Comparison of ENCODE assay signal across 7 mouse cellular contexts in the genomic region with DNA sequence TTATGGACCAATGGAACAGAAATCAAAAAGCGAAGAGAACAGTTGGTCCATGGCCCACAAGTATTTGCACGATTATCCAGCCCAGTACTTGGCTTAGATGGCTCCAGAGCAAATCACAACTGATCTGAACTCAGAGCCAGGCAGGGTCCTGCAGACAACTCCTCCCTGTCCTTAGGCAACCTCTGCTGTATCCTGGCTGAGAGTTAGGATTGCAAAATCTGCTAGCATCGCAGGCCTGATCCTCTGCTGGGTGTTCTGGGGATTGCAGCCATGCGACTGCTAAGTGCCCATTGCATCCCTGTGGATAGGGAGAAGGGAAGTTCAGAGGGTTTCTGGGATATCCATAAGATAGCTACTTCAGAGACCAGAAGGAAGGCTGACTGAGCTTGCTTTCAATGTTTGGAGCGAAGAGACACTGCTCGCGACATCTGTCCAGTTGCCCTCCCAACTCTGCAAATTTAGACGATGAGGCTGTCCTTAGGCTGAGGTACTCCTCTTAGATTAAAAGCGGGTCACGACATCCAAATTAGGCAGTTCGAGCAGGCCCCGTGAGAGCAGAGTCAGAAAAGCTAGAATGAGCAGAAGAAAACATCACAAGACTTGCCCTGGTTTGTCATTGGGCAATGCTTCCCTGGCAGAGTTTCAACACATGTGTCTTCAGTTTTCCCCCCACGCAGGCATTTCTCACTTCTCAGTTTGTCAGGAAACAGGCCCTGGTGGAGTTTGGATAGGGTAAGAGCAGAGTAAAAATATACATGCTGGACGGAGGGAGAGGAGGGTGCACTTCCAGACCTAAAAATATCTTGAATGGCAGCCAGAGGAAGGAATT. TPM values are rescaled to one million over a fixed set of nuclear protein-coding genes. Genes with fewer than 3 reads are reported as not detected.
A peak's percentile ranks its signal among the peaks of the same experiment; 100 is the strongest.
DNase-seq lines count a peak whose midpoint lies in the region; ATAC-seq lines count a peak whose summit lies in the region.

No protein-coding gene starts in this region.

- peak overlapping the region; percentile 36 for H3K4me2 ChIP-seq in heart, embryonic 12.5 days

- peaks cover 50% of the 10 kb centered on the region for H3K4me1 ChIP-seq in embryonic facial prominence, embryonic 10.5 days
- H3K4me1 ChIP-seq in heart, embryonic 12.5 days (replicated peaks): peaks cover 55% of the 10 kb centered on the region

- ATAC-seq in heart, embryonic 12.5 days (ENCODE audit: insufficient number of reproducible peaks, low FRiP score): peak; percentile 79

- H3K27ac ChIP-seq in embryonic facial prominence, embryonic 10.5 days (replicated peaks): peak overlapping the region; percentile 71
- peak overlapping the region; percentile 95 for H3K27ac ChIP-seq in heart, embryonic 12.5 days (ENCODE audit: poor library complexity, severe bottlenecking)

- WGBS in embryonic facial prominence, embryonic 10.5 days: 55% methylated on average over 14 of the region's 14 CpGs
- 23% methylated on average over 14 of the region's 14 CpGs for WGBS in heart, embryonic 12.5 days

- no peaks in the 10 kb centered on the region for H3K9me3 ChIP-seq in embryonic facial prominence, embryonic 10.5 days
- H3K9me3 ChIP-seq in heart, embryonic 12.5 days (replicated peaks): no peaks in the 10 kb centered on the region

- H3K4me3 ChIP-seq in embryonic facial prominence, embryonic 10.5 days: no peak overlapping the region
- no peak overlapping the region for H3K4me3 ChIP-seq in heart, embryonic 12.5 days

- H3K27me3 ChIP-seq in embryonic facial prominence, embryonic 10.5 days (replicated peaks; ENCODE audit: low read depth, poor library complexity, severe bottlenecking): no peaks in the 10 kb centered on the region
- H3K27me3 ChIP-seq in heart, embryonic 12.5 days (replicated peaks): no peaks in the 10 kb centered on the region

- peaks cover 9% of the 10 kb centered on the region for H3K36me3 ChIP-seq in embryonic facial prominence, embryonic 10.5 days (replicated peaks)
- peaks cover 19% of the 10 kb centered on the region for H3K36me3 ChIP-seq in heart, embryonic 12.5 days

- no peak overlapping the region for H3K9ac ChIP-seq in heart, embryonic 12.5 days

- peak; percentile 60 for DNase-seq in urinary bladder, postnatal 14 days (ENCODE audit: low spot score)
- DNase-seq in urinary bladder, postnatal 10 days (ENCODE audit: low spot score): no peak
- DNase-seq in embryonic facial prominence, embryonic 10.5 days (ENCODE audit: low spot score): peak; percentile 55
- peak; percentile 88 for DNase-seq in layer of hippocampus, adult 9-11 months
- DNase-seq in lung, postnatal 10 days: peak; percentile 88
- no peak for DNase-seq in T-cell, adult 2 months (ENCODE audit: low spot score)

RNA-seq across cellular contexts. Expression of gene Naa20, which starts 13.7 kb away (rescaled TPM):
- 160 and 162 TPM in 2 replicates for polyA plus RNA-seq in embryonic facial prominence, embryonic 10.5 days (2016; fragmentation: Nextera tagmentation; extraction: Ambion mirVana)
- polyA plus RNA-seq in heart, embryonic 12.5 days (2016; fragmentation: Nextera tagmentation; extraction: Ambion mirVana): 164 and 166 TPM in 2 replicates

RNA-seq across cellular contexts. Expression of gene Cfap61, which starts 46.4 kb away (rescaled TPM):
- 0.93 and 0.98 TPM in 2 replicates for polyA plus RNA-seq in embryonic facial prominence, embryonic 10.5 days (2016; fragmentation: Nextera tagmentation; extraction: Ambion mirVana)
- 0.59 and 1.0 TPM in 2 replicates for polyA plus RNA-seq in heart, embryonic 12.5 days (2016; fragmentation: Nextera tagmentation; extraction: Ambion mirVana)

RNA-seq across cellular contexts. Expression of gene Crnkl1, which starts 46.7 kb away (rescaled TPM):
- polyA plus RNA-seq in embryonic facial prominence, embryonic 10.5 days (2016; fragmentation: Nextera tagmentation; extraction: Ambion mirVana): 37.7 and 38.9 TPM in 2 replicates
- polyA plus RNA-seq in heart, embryonic 12.5 days (2016; fragmentation: Nextera tagmentation; extraction: Ambion mirVana): 19.8 and 21.6 TPM in 2 replicates

Comparison
In these comparisons a context has a peak if more than half of its experiments do, and no peak if none do; other contexts are left out.
1. DNase-seq: peak in urinary bladder, postnatal 14 days (single experiment), embryonic facial prominence, embryonic 10.5 days (single experiment), layer of hippocampus, adult 9-11 months (single experiment) and lung, postnatal 10 days (single experiment); none in urinary bladder, postnatal 10 days (single experiment) and T-cell, adult 2 months (single experiment).